Mouse (Mus musculus): ENCODE measurements around the gene Xpo5. TPM values are rescaled to one million over a fixed set of nuclear protein-coding genes. Genes with fewer than 3 reads are reported as not detected.

Gene Xpo5
- polyA plus RNA-seq, 1 experiment from 2014 or later = 61.5 TPM

- peaks cover 91% of the 10 kb centered on the region for H3K36me3 ChIP-seq (ENCODE audit: control insufficient read depth, insufficient read depth, low read length)
- no peaks in the 10 kb centered on the region for H3K4me1 ChIP-seq (ENCODE audit: control insufficient read depth, insufficient read depth, low read length)
- H3K27me3 ChIP-seq (ENCODE audit: control insufficient read depth, insufficient read depth, low read length) = no peaks in the 10 kb centered on the region
- H3K4me3 ChIP-seq (ENCODE audit: low read length) = no peak overlapping the region
- peak; percentile 40; the same call in 1 of the 2 replicates for ATAC-seq (ENCODE audit: low FRiP score, low TSS enrichment)
- H3K9ac ChIP-seq (ENCODE audit: low read depth, low read length) = no peak overlapping the region
- no peaks in the 10 kb centered on the region for H3K9me3 ChIP-seq (ENCODE audit: control insufficient read depth, low read length)
- no peak overlapping the region for H3K4me2 ChIP-seq (replicated peaks; ENCODE audit: low read depth, low read length)
- WGBS = 36% methylated on average over 5 of the region's 5 CpGs
- no peak overlapping the region for H3K27ac ChIP-seq (ENCODE audit: low read depth, low read length)
Measured at GRCm38 (mm10) chr17:46168318-46168717, 34.3 kb upstream of the Xpo5 start.

GRCm38 (mm10) chr17:46168768-46169167 is 33.8 kb upstream of the Xpo5 start:
- ATAC-seq (ENCODE audit: low FRiP score, low TSS enrichment) = no peak
- H3K36me3 ChIP-seq (ENCODE audit: control insufficient read depth, insufficient read depth, low read length) = peaks cover 91% of the 10 kb centered on the region
- WGBS = 91% methylated on average over 5 of the region's 5 CpGs
- no peak overlapping the region for H3K27ac ChIP-seq (ENCODE audit: low read depth, low read length)
- H3K9me3 ChIP-seq (ENCODE audit: control insufficient read depth, low read length) = no peaks in the 10 kb centered on the region
- H3K4me1 ChIP-seq (ENCODE audit: control insufficient read depth, insufficient read depth, low read length) = no peaks in the 10 kb centered on the region
- no peak overlapping the region for H3K9ac ChIP-seq (ENCODE audit: low read depth, low read length)
- no peak overlapping the region for H3K4me3 ChIP-seq (ENCODE audit: low read length)
- H3K4me2 ChIP-seq (replicated peaks; ENCODE audit: low read depth, low read length) = no peak overlapping the region
- no peaks in the 10 kb centered on the region for H3K27me3 ChIP-seq (ENCODE audit: control insufficient read depth, insufficient read depth, low read length)

DNA sequence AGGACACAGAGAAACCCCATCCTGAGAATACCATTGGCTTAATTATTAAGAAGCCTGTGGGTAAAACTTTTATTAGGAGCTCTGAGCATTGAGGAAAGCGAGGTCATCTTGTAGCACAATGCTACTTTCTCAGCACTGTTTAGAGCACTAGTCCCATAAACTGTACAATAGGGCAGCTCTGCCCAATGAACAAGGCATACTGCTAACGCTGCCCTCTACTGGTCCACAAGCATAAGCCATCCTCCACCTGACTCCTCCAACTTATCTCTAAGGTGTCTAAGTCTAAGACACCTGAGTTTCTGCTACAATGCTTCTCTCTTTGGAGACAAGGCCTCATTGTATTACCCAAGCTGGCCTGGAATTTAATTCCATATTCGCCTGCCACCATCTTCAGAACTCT is 32.0 kb upstream of the Xpo5 start:
- Histone ChIP-seq H3K9ac (ENCODE audit: low read depth, low read length) (no peak overlapping the region), H3K36me3 (ENCODE audit: control insufficient read depth, insufficient read depth, low read length) (peaks cover 82% of the 10 kb centered on the region), H3K27me3 (ENCODE audit: control insufficient read depth, insufficient read depth, low read length) (no peaks in the 10 kb centered on the region), H3K4me3 (ENCODE audit: low read length) (no peak overlapping the region), H3K27ac (ENCODE audit: low read depth, low read length) (no peak overlapping the region), H3K9me3 (ENCODE audit: control insufficient read depth, low read length) (no peaks in the 10 kb centered on the region), H3K4me2 (replicated peaks; ENCODE audit: low read depth, low read length) (no peak overlapping the region), H3K4me1 (ENCODE audit: control insufficient read depth, insufficient read depth, low read length) (no peaks in the 10 kb centered on the region)
- 79% methylated on average over 3 of the region's 3 CpGs for WGBS
- no peak for ATAC-seq (ENCODE audit: low FRiP score, low TSS enrichment)

GRCm38 (mm10) chr17:46182273-46182672 is 20.3 kb upstream of the Xpo5 start:
- Histone ChIP-seq H3K4me3 (ENCODE audit: low read length) (no peak overlapping the region), H3K9me3 (ENCODE audit: control insufficient read depth, low read length) (no peaks in the 10 kb centered on the region), H3K27me3 (ENCODE audit: control insufficient read depth, insufficient read depth, low read length) (no peaks in the 10 kb centered on the region), H3K27ac (ENCODE audit: low read depth, low read length) (no peak overlapping the region), H3K9ac (ENCODE audit: low read depth, low read length) (no peak overlapping the region), H3K36me3 (ENCODE audit: control insufficient read depth, insufficient read depth, low read length) (peaks cover 85% of the 10 kb centered on the region), H3K4me2 (replicated peaks; ENCODE audit: low read depth, low read length) (no peak overlapping the region), H3K4me1 (ENCODE audit: control insufficient read depth, insufficient read depth, low read length) (no peaks in the 10 kb centered on the region)
- no peak for ATAC-seq (ENCODE audit: low FRiP score, low TSS enrichment)
- 84% methylated on average over 4 of the region's 4 CpGs for WGBS

- H3K4me2 ChIP-seq (replicated peaks; ENCODE audit: low read depth, low read length) = no peak overlapping the region
- no peaks in the 10 kb centered on the region for H3K4me1 ChIP-seq (ENCODE audit: control insufficient read depth, insufficient read depth, low read length)
- ATAC-seq (ENCODE audit: low FRiP score, low TSS enrichment) = no peak
- H3K27ac ChIP-seq (ENCODE audit: low read depth, low read length) = no peak overlapping the region
- H3K9me3 ChIP-seq (ENCODE audit: control insufficient read depth, low read length) = no peaks in the 10 kb centered on the region
- 92% methylated on average over 2 of the region's 2 CpGs for WGBS
- no peak overlapping the region for H3K9ac ChIP-seq (ENCODE audit: low read depth, low read length)
- H3K36me3 ChIP-seq (ENCODE audit: control insufficient read depth, insufficient read depth, low read length) = peaks cover 83% of the 10 kb centered on the region
- no peaks in the 10 kb centered on the region for H3K27me3 ChIP-seq (ENCODE audit: control insufficient read depth, insufficient read depth, low read length)
- no peak overlapping the region for H3K4me3 ChIP-seq (ENCODE audit: low read length)
Measured at GRCm38 (mm10) chr17:46188829-46189228, 13.8 kb upstream of the Xpo5 start.

- ATAC-seq (ENCODE audit: low FRiP score, low TSS enrichment) = no peak
- Histone ChIP-seq H3K4me2 (replicated peaks; ENCODE audit: low read depth, low read length) (peak overlapping the region; percentile 87), H3K27me3 (ENCODE audit: control insufficient read depth, insufficient read depth, low read length) (no peaks in the 10 kb centered on the region), H3K4me1 (ENCODE audit: control insufficient read depth, insufficient read depth, low read length) (peaks cover 19% of the 10 kb centered on the region), H3K27ac (ENCODE audit: low read depth, low read length) (no peak overlapping the region), H3K4me3 (ENCODE audit: low read length) (peak overlapping the region; percentile 96), H3K9me3 (ENCODE audit: control insufficient read depth, low read length) (no peaks in the 10 kb centered on the region), H3K9ac (ENCODE audit: low read depth, low read length) (no peak overlapping the region), H3K36me3 (ENCODE audit: control insufficient read depth, insufficient read depth, low read length) (peaks cover 50% of the 10 kb centered on the region)
- WGBS = 65% methylated on average over 6 of the region's 6 CpGs
Measured at GRCm38 (mm10) chr17:46201151-46201550, 1.4 kb upstream of the Xpo5 start.

DNA sequence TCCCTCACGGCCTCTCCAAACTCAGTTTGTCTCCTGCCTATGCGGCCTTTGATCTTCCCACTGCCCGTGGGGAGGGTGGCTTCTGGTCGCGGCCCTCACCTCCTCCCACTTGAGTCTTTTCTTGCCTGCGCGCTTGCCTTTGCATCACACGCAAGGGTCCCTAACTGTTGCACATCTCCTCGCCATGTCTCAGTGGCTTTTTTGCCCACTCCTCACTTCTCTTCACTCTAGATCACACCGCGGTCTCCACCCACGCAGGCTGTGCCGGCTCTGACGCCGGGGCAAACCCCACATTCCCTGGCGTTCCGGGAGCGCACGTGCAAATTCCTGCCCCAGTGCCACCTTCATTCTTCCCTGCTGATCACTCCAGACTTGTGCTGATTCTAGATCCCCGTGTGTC is 496 bp downstream of the Xpo5 start:
- H3K27me3 ChIP-seq (ENCODE audit: control insufficient read depth, insufficient read depth, low read length) = no peaks in the 10 kb centered on the region
- 1% methylated on average over 20 of the region's 20 CpGs for WGBS
- H3K27ac ChIP-seq (ENCODE audit: low read depth, low read length) = peak overlapping the region; percentile 71
- peaks cover 19% of the 10 kb centered on the region for H3K4me1 ChIP-seq (ENCODE audit: control insufficient read depth, insufficient read depth, low read length)
- ATAC-seq (ENCODE audit: low FRiP score, low TSS enrichment) = no peak; the same call in 1 of the 2 replicates
- peak overlapping the region; percentile 92 for H3K9ac ChIP-seq (ENCODE audit: low read depth, low read length)
- no peaks in the 10 kb centered on the region for H3K9me3 ChIP-seq (ENCODE audit: control insufficient read depth, low read length)
- peak overlapping the region; percentile 96 for H3K4me3 ChIP-seq (ENCODE audit: low read length)
- peak overlapping the region; percentile 87 for H3K4me2 ChIP-seq (replicated peaks; ENCODE audit: low read depth, low read length)
- peaks cover 51% of the 10 kb centered on the region for H3K36me3 ChIP-seq (ENCODE audit: control insufficient read depth, insufficient read depth, low read length)

DNA sequence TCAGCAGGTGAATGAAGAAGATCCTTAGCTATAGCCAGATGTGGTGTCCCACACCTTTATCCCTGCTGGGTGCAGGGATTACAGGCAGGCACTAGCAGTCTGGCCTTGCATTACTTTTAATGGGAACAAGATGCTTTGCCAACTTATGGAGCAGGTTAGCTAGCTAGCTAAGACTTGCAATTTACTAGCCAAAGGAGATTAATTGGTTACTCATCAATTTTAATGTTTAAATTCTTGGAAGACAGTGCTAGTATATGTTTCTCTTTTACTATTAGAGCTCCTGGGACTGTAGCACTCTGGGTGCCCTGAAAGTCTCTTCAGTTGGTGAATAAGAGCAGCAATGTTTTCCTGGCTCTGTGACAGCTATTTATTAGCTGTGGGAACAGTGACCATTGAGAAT is 4.1 kb downstream of the Xpo5 start:
- Histone ChIP-seq H3K4me2 (replicated peaks; ENCODE audit: low read depth, low read length) (no peak overlapping the region), H3K36me3 (ENCODE audit: control insufficient read depth, insufficient read depth, low read length) (peaks cover 59% of the 10 kb centered on the region)

DNA sequence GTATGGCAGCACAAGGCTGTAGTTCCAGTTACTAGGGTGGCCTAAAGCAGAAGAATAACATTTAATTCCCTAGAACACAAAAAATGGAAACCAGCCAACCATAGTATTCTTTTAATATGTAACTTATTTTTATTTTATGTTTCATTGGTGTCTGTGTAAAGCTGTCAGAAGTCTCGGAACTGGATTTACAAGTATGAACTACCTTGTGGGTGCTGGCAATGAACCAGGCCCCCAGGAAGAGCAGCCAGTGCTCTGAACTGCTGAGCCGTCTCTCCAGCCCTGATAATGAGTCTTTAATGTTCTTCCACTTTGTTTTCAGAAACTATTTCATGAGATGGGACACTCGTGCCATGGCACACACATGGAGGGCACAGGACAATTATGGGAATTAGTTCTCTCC is 8.0 kb downstream of the Xpo5 start:
- H3K36me3 ChIP-seq (ENCODE audit: control insufficient read depth, insufficient read depth, low read length) = peaks cover 85% of the 10 kb centered on the region
- no peaks in the 10 kb centered on the region for H3K27me3 ChIP-seq (ENCODE audit: control insufficient read depth, insufficient read depth, low read length)
- no peaks in the 10 kb centered on the region for H3K4me1 ChIP-seq (ENCODE audit: control insufficient read depth, insufficient read depth, low read length)
- no peak overlapping the region for H3K27ac ChIP-seq (ENCODE audit: low read depth, low read length)
- H3K9ac ChIP-seq (ENCODE audit: low read depth, low read length) = no peak overlapping the region
- ATAC-seq (ENCODE audit: low FRiP score, low TSS enrichment) = no peak
- no peak overlapping the region for H3K4me2 ChIP-seq (replicated peaks; ENCODE audit: low read depth, low read length)
- H3K9me3 ChIP-seq (ENCODE audit: control insufficient read depth, low read length) = no peaks in the 10 kb centered on the region
- no peak overlapping the region for H3K4me3 ChIP-seq (ENCODE audit: low read length)
- WGBS = 90% methylated on average over 3 of the region's 3 CpGs

More for the DNA sequence above, 4.1 kb downstream of the Xpo5 start:
- no peak overlapping the region for H3K4me3 ChIP-seq (ENCODE audit: low read length)
- H3K9me3 ChIP-seq (ENCODE audit: control insufficient read depth, low read length) = no peaks in the 10 kb centered on the region
- no peak overlapping the region for H3K9ac ChIP-seq (ENCODE audit: low read depth, low read length)
- no peak overlapping the region for H3K27ac ChIP-seq (ENCODE audit: low read depth, low read length)
- no peak for ATAC-seq (ENCODE audit: low FRiP score, low TSS enrichment)
- H3K27me3 ChIP-seq (ENCODE audit: control insufficient read depth, insufficient read depth, low read length) = no peaks in the 10 kb centered on the region
- peaks cover 10% of the 10 kb centered on the region; the same call in 1 of the 2 replicates for H3K4me1 ChIP-seq (ENCODE audit: control insufficient read depth, insufficient read depth, low read length)

All from kidney, embryonic 14.5 days (tissue).